Mouse (Mus musculus) layer of hippocampus, adult 18-20 months (tissue): ENCODE results near the gene Fgf2. TPM values are rescaled to one million over a fixed set of nuclear protein-coding genes. Genes with fewer than 3 reads are reported as not detected.

Experiments
- DNase-seq, 2 experiments: peaks; one replicate each; pipeline ENCODE4 v3.0.0; 2022; ENCODE audit warnings: low spot score in 2 of 2
- total RNA-seq, 2 experiments: library from RNA; stranded (reverse); gene quantifications; 2 replicates each; pipeline ENCODE4 v1.2.3; 2021

Gene Fgf2
- total RNA-seq, 2 experiments from 2014 or later = 8.4 to 11.4 TPM

- no peak for DNase-seq
Measured at GRCm38 (mm10) chr3:37353951-37354481, 5.9 kb downstream of the Fgf2 start.

- DNase-seq = no peak
Measured at GRCm38 (mm10) chr3:37354737-37355136, 6.6 kb downstream of the Fgf2 start.

GRCm38 (mm10) chr3:37360729-37361128 lies 12.6 kb downstream of the Fgf2 start:
- DNase-seq = no peak

GRCm38 (mm10) chr3:37365144-37365543 lies 17.0 kb downstream of the Fgf2 start:
- DNase-seq = no peak

GRCm38 (mm10) chr3:37365976-37366375 lies 17.8 kb downstream of the Fgf2 start:
- DNase-seq = no peak

GRCm38 (mm10) chr3:37366381-37367053 lies 18.4 kb downstream of the Fgf2 start:
- no peak for DNase-seq

GRCm38 (mm10) chr3:37370407-37370806 lies 22.3 kb downstream of the Fgf2 start:
- DNase-seq = no peak

- no peak for DNase-seq
Measured at GRCm38 (mm10) chr3:37373712-37374111, 25.6 kb downstream of the Fgf2 start.

GRCm38 (mm10) chr3:37377926-37378325 lies 29.8 kb downstream of the Fgf2 start:
- DNase-seq = no peak

- no peak for DNase-seq
Measured at GRCm38 (mm10) chr3:37378412-37378811, 30.3 kb downstream of the Fgf2 start.

- DNase-seq = no peak
Measured at GRCm38 (mm10) chr3:37379201-37379600, 31.1 kb downstream of the Fgf2 start.

GRCm38 (mm10) chr3:37379930-37380881 lies 32.1 kb downstream of the Fgf2 start:
- peak in 1 of 2 experiments; percentile 27 for DNase-seq

GRCm38 (mm10) chr3:37381457-37381856 lies 33.3 kb downstream of the Fgf2 start:
- DNase-seq = no peak

- no peak for DNase-seq
Measured at GRCm38 (mm10) chr3:37383096-37383765, 35.1 kb downstream of the Fgf2 start.

- no peak for DNase-seq
Measured at GRCm38 (mm10) chr3:37387310-37387709, 39.2 kb downstream of the Fgf2 start.

- no peak for DNase-seq
Measured at GRCm38 (mm10) chr3:37396930-37397608, 48.9 kb downstream of the Fgf2 start.

- no peak for DNase-seq
Measured at GRCm38 (mm10) chr3:37397646-37398045, 49.5 kb downstream of the Fgf2 start.

GRCm38 (mm10) chr3:37398661-37399395 lies 50.7 kb downstream of the Fgf2 start:
- DNase-seq = no peak

GRCm38 (mm10) chr3:37401729-37402610 lies 53.8 kb downstream of the Fgf2 start:
- no peak for DNase-seq
